Mouse (Mus musculus): ENCODE data around the gene Syn2. TPM values are rescaled to one million over a fixed set of nuclear protein-coding genes. Genes with fewer than 3 reads are reported as not detected.
"Not testable (repeated sequence)": the region's sequence is repeated elsewhere in the genome, so short reads cannot be mapped to it uniquely, and the experiment has no call there.

Syn2 gene
- polyA plus RNA-seq, 1 experiment from 2014 or later: 0.30 TPM

GRCm38 (mm10) chr6:115231836-115232235, 97.1 kb downstream of the Syn2 start:
- H3K27ac ChIP-seq (ENCODE audit: low read depth, low read length): no peak overlapping the region
- no peak overlapping the region for H3K9ac ChIP-seq (ENCODE audit: low read depth, low read length)
- no peak overlapping the region for H3K4me3 ChIP-seq (ENCODE audit: low read depth, low read length)
- H3K4me1 ChIP-seq (replicated peaks; ENCODE audit: control insufficient read depth, insufficient read depth, low read length): no peaks in the 10 kb centered on the region
- 76% methylated on average over 4 of the region's 4 CpGs for WGBS
- ATAC-seq (replicated peaks; ENCODE audit: low FRiP score): no peak
- no peak overlapping the region for H3K4me2 ChIP-seq
- H3K27me3 ChIP-seq (replicated peaks; ENCODE audit: control insufficient read depth, insufficient read depth, low read length): no peaks in the 10 kb centered on the region; the same call in 1 of the 2 replicates
- no peaks in the 10 kb centered on the region for H3K36me3 ChIP-seq (ENCODE audit: control insufficient read depth, insufficient read depth, low read length)
- no peaks in the 10 kb centered on the region for H3K9me3 ChIP-seq (ENCODE audit: control insufficient read depth, low read length)
- no peak for DNase-seq (ENCODE audit: low spot score)

GRCm38 (mm10) chr6:115232562-115232961, 97.9 kb downstream of the Syn2 start:
- ATAC-seq (replicated peaks; ENCODE audit: low FRiP score): no peak
- H3K9me3 ChIP-seq (ENCODE audit: control insufficient read depth, low read length): no peaks in the 10 kb centered on the region
- WGBS: 69% methylated on average over 1 of the region's 1 CpGs
- H3K27ac ChIP-seq (ENCODE audit: low read depth, low read length): no peak overlapping the region
- no peak overlapping the region for H3K4me2 ChIP-seq
- H3K36me3 ChIP-seq (ENCODE audit: control insufficient read depth, insufficient read depth, low read length): no peaks in the 10 kb centered on the region
- DNase-seq (ENCODE audit: low spot score): no peak
- no peak overlapping the region for H3K9ac ChIP-seq (ENCODE audit: low read depth, low read length)
- H3K4me1 ChIP-seq (replicated peaks; ENCODE audit: control insufficient read depth, insufficient read depth, low read length): no peaks in the 10 kb centered on the region
- H3K27me3 ChIP-seq (replicated peaks; ENCODE audit: control insufficient read depth, insufficient read depth, low read length): no peaks in the 10 kb centered on the region; the same call in 1 of the 2 replicates
- no peak overlapping the region for H3K4me3 ChIP-seq (ENCODE audit: low read depth, low read length)

GRCm38 (mm10) chr6:115238031-115239027, 103.6 kb downstream of the Syn2 start:
- no peak overlapping the region for H3K27ac ChIP-seq (ENCODE audit: low read depth, low read length)
- 82% methylated on average over 9 of the region's 9 CpGs for WGBS
- no peaks in the 10 kb centered on the region; the same call in 1 of the 2 replicates for H3K27me3 ChIP-seq (replicated peaks; ENCODE audit: control insufficient read depth, insufficient read depth, low read length)
- DNase-seq (ENCODE audit: low spot score): no peak
- H3K4me1 ChIP-seq (replicated peaks; ENCODE audit: control insufficient read depth, insufficient read depth, low read length): no peaks in the 10 kb centered on the region
- H3K36me3 ChIP-seq (ENCODE audit: control insufficient read depth, insufficient read depth, low read length): no peaks in the 10 kb centered on the region
- no peak overlapping the region for H3K4me3 ChIP-seq (ENCODE audit: low read depth, low read length)
- no peak overlapping the region for H3K9ac ChIP-seq (ENCODE audit: low read depth, low read length)
- no peak for ATAC-seq (replicated peaks; ENCODE audit: low FRiP score)
- no peaks in the 10 kb centered on the region for H3K9me3 ChIP-seq (ENCODE audit: control insufficient read depth, low read length)
- H3K4me2 ChIP-seq: no peak overlapping the region

- no peak overlapping the region for H3K27ac ChIP-seq (ENCODE audit: low read depth, low read length)
- H3K36me3 ChIP-seq (ENCODE audit: control insufficient read depth, insufficient read depth, low read length): no peaks in the 10 kb centered on the region
- no peaks in the 10 kb centered on the region for H3K4me1 ChIP-seq (replicated peaks; ENCODE audit: control insufficient read depth, insufficient read depth, low read length)
- H3K9ac ChIP-seq (ENCODE audit: low read depth, low read length): no peak overlapping the region
- DNase-seq (ENCODE audit: low spot score): no peak
- ATAC-seq (replicated peaks; ENCODE audit: low FRiP score): no peak
- H3K4me2 ChIP-seq: no peak overlapping the region
- no peaks in the 10 kb centered on the region for H3K9me3 ChIP-seq (ENCODE audit: control insufficient read depth, low read length)
- H3K27me3 ChIP-seq (replicated peaks; ENCODE audit: control insufficient read depth, insufficient read depth, low read length): no peaks in the 10 kb centered on the region; the same call in 1 of the 2 replicates
- WGBS: 88% methylated on average over 7 of the region's 7 CpGs
- no peak overlapping the region for H3K4me3 ChIP-seq (ENCODE audit: low read depth, low read length)
Measured at GRCm38 (mm10) chr6:115239335-115239734, 104.6 kb downstream of the Syn2 start.

GRCm38 (mm10) chr6:115240431-115240830, 105.7 kb downstream of the Syn2 start:
- H3K4me3 ChIP-seq (ENCODE audit: low read depth, low read length); H3K36me3 ChIP-seq (ENCODE audit: control insufficient read depth, insufficient read depth, low read length); H3K4me2 ChIP-seq; H3K9me3 ChIP-seq (ENCODE audit: control insufficient read depth, low read length); DNase-seq (ENCODE audit: low spot score); H3K9ac ChIP-seq (ENCODE audit: low read depth, low read length); H3K27me3 ChIP-seq (replicated peaks; ENCODE audit: control insufficient read depth, insufficient read depth, low read length); H3K27ac ChIP-seq (ENCODE audit: low read depth, low read length); ATAC-seq (replicated peaks; ENCODE audit: low FRiP score); H3K4me1 ChIP-seq (replicated peaks; ENCODE audit: control insufficient read depth, insufficient read depth, low read length): not testable (repeated sequence)
- 30% methylated on average over 2 of the region's 2 CpGs for WGBS

- WGBS: 73% methylated on average over 3 of the region's 3 CpGs
- H3K9me3 ChIP-seq (ENCODE audit: control insufficient read depth, low read length): no peaks in the 10 kb centered on the region
- no peak for ATAC-seq (replicated peaks; ENCODE audit: low FRiP score)
- no peaks in the 10 kb centered on the region for H3K36me3 ChIP-seq (ENCODE audit: control insufficient read depth, insufficient read depth, low read length)
- H3K4me2 ChIP-seq: no peak overlapping the region
- no peak overlapping the region for H3K4me3 ChIP-seq (ENCODE audit: low read depth, low read length)
- no peak overlapping the region for H3K9ac ChIP-seq (ENCODE audit: low read depth, low read length)
- H3K4me1 ChIP-seq (replicated peaks; ENCODE audit: control insufficient read depth, insufficient read depth, low read length): no peaks in the 10 kb centered on the region
- no peaks in the 10 kb centered on the region for H3K27me3 ChIP-seq (replicated peaks; ENCODE audit: control insufficient read depth, insufficient read depth, low read length)
- no peak overlapping the region for H3K27ac ChIP-seq (ENCODE audit: low read depth, low read length)
- DNase-seq (ENCODE audit: low spot score): no peak
Measured at GRCm38 (mm10) chr6:115241131-115241699, 106.5 kb downstream of the Syn2 start.

GRCm38 (mm10) chr6:115241939-115242338, 107.2 kb downstream of the Syn2 start:
- no peaks in the 10 kb centered on the region for H3K9me3 ChIP-seq (ENCODE audit: control insufficient read depth, low read length)
- ATAC-seq (replicated peaks; ENCODE audit: low FRiP score) (no peak), DNase-seq (ENCODE audit: low spot score) (no peak)
- WGBS: 80% methylated on average over 3 of the region's 3 CpGs
- H3K4me1 ChIP-seq (replicated peaks; ENCODE audit: control insufficient read depth, insufficient read depth, low read length): no peaks in the 10 kb centered on the region
- H3K27me3 ChIP-seq (replicated peaks; ENCODE audit: control insufficient read depth, insufficient read depth, low read length): no peaks in the 10 kb centered on the region
- no peaks in the 10 kb centered on the region for H3K36me3 ChIP-seq (ENCODE audit: control insufficient read depth, insufficient read depth, low read length)
- H3K4me2 ChIP-seq: no peak overlapping the region
- H3K9ac ChIP-seq (ENCODE audit: low read depth, low read length): no peak overlapping the region
- no peak overlapping the region for H3K4me3 ChIP-seq (ENCODE audit: low read depth, low read length)
- H3K27ac ChIP-seq (ENCODE audit: low read depth, low read length): no peak overlapping the region

- whole genome bisulfite sequencing: 67% methylated on average over 2 of the region's 2 CpGs
- no peak overlapping the region for H3K27ac ChIP-seq (ENCODE audit: low read depth, low read length)
- H3K9ac ChIP-seq (ENCODE audit: low read depth, low read length): no peak overlapping the region
- no peak overlapping the region for H3K4me2 ChIP-seq
- no peak for DNase-seq (ENCODE audit: low spot score)
- H3K4me3 ChIP-seq (ENCODE audit: low read depth, low read length): no peak overlapping the region
- no peak for ATAC-seq (replicated peaks; ENCODE audit: low FRiP score)
- H3K36me3 ChIP-seq (ENCODE audit: control insufficient read depth, insufficient read depth, low read length): no peaks in the 10 kb centered on the region
- no peaks in the 10 kb centered on the region for H3K27me3 ChIP-seq (replicated peaks; ENCODE audit: control insufficient read depth, insufficient read depth, low read length)
- H3K9me3 ChIP-seq (ENCODE audit: control insufficient read depth, low read length): no peaks in the 10 kb centered on the region
- H3K4me1 ChIP-seq (replicated peaks; ENCODE audit: control insufficient read depth, insufficient read depth, low read length): no peaks in the 10 kb centered on the region
Measured at GRCm38 (mm10) chr6:115244222-115244621, 109.5 kb downstream of the Syn2 start.
